Mouse (Mus musculus) ES-E14 (cell line): ENCODE measurements around the gene Cep55. TPM values are rescaled to one million over a fixed set of nuclear protein-coding genes. Genes with fewer than 3 reads are reported as not detected.

Experiments used
- DNase-seq: peaks from one replicate; pipeline ENCODE4 v3.0.0-alpha.2; 2013; ENCODE audit warnings: low read depth, low spot score
- H3K27ac ChIP-seq: 2 replicates; pipeline ENCODE4 v1.5.1; 2012; ENCODE audit warnings: low read depth, mild to moderate bottlenecking, low read length, moderate library complexity, mixed read lengths; ENCODE audit not compliant: poor library complexity, insufficient read depth, severe bottlenecking
- H3K36me3 ChIP-seq: 2 replicates; pipeline ENCODE4 v1.6.1; 2012; ENCODE audit warnings: mild to moderate bottlenecking, low read length, moderate library complexity, mixed read lengths; ENCODE audit not compliant: control insufficient read depth, poor library complexity, insufficient read depth, severe bottlenecking
- H3K4me1 ChIP-seq, 2 experiments: fragments of 150-350 bp in 1 of 2; sonication (generic) in 1 of 2; 2 replicates each; pipeline ENCODE4 v1.6.1; 2012; ENCODE audit warnings: low read length in 2 of 2, mild to moderate bottlenecking in 1 of 2, mixed read lengths in 1 of 2; ENCODE audit not compliant: control insufficient read depth in 2 of 2, insufficient read depth in 2 of 2, poor library complexity in 1 of 2
- H3K4me3 ChIP-seq, 2 experiments: fragments of 150-350 bp in 1 of 2; sonication (generic) in 1 of 2; 2 replicates each; pipeline ENCODE4 v1.5.1; 2012; ENCODE audit warnings: low read length in 2 of 2, low read depth in 1 of 2, mild to moderate bottlenecking in 1 of 2, mixed read lengths in 1 of 2; ENCODE audit not compliant: insufficient read depth in 1 of 2, poor library complexity in 1 of 2, severe bottlenecking in 1 of 2
- H3K9ac ChIP-seq: 2 replicates; pipeline ENCODE4 v1.6.1; 2012; ENCODE audit warnings: low read depth, mild to moderate bottlenecking, low read length, mixed read lengths; ENCODE audit not compliant: poor library complexity, insufficient read depth, severe bottlenecking
- H3K9me3 ChIP-seq: fragments of 150-350 bp; sonication (generic); 2 replicates; pipeline ENCODE4 v1.6.1; 2012; ENCODE audit warnings: low read depth, mild to moderate bottlenecking, low read length; ENCODE audit not compliant: control insufficient read depth, insufficient read depth
- CHD2 ChIP-seq: IDR thresholded peaks from 2 replicates; pipeline ENCODE4 v1.6.1; 2014; ENCODE audit warnings: mild to moderate bottlenecking, low read depth, low read length, inconsistent platforms
- HCFC1 ChIP-seq: IDR thresholded peaks from 2 replicates; pipeline ENCODE4 v1.6.1; 2012; ENCODE audit warnings: low read length, inconsistent platforms, borderline replicate concordance; ENCODE audit not compliant: insufficient read depth
- MAFK ChIP-seq: IDR thresholded peaks from 2 replicates; pipeline ENCODE4 v1.6.1; 2014; ENCODE audit warnings: mild to moderate bottlenecking, low read depth, low read length, inconsistent platforms; ENCODE audit not compliant: insufficient read depth
- ZC3H11A ChIP-seq: IDR thresholded peaks from 2 replicates; pipeline ENCODE4 v1.6.1; 2012; ENCODE audit warnings: low read depth, mild to moderate bottlenecking, inconsistent platforms, low read length, borderline replicate concordance
- ZNF384 ChIP-seq: IDR thresholded peaks from 2 replicates; pipeline ENCODE4 v1.6.1; 2012; ENCODE audit warnings: low read depth, low read length, inconsistent platforms
- in situ Hi-C, 2 experiments: fragments of 600-800 bp; cut with MboI; formaldehyde crosslinking; loops; one replicate each; pipeline ENCODE4 v1.15.1; 2025; ENCODE audit warnings: low sequenced_read_pairs in 2 of 2, inconsistent platforms in 1 of 2; ENCODE audit not compliant: unreplicated experiment in 2 of 2
- total RNA-seq: library from RNA; depleted of rRNA; stranded (reverse); fragments of 300-350 nt; gene quantifications from 2 replicates; pipeline ENCODE4 v1.2.3, GENCODE M21; 2012

The Cep55 gene
- total RNA-seq, 1 experiment, result 43.5 TPM

GRCm38 (mm10) chr19:38035766-38036165 is 19.0 kb upstream of the Cep55 start:
- DNase-seq, result no peak
- in situ Hi-C loops, result no loop called here
- peaks cover 1 to 9% of the 10 kb centered on the region in 2 experiments; a peak in 1 of 4 replicates for H3K4me1 ChIP-seq

DNA sequence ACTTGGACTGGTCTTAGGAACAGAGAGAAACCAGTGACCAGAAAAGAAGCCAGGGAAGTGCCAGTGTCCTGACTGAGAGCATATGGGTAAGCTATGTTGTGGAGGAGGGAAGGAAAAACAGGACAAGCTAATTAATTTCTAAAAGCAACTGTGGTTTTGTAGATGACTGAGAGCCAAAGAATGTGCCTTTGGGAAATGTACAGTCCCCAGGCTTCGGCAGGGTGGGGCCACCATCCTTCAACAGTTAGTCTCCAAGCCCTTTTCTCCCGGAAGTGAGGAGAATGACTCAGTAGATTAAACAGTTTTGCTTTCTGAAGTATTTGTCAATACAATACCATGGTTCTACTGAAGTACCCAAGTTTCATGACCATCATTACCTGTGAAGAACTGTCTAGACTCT is 16.5 kb upstream of the Cep55 start:
- TF ChIP-seq CHD2, result no peak

More at GRCm38 (mm10) chr19:38035766-38036165, 19.0 kb upstream of the Cep55 start:
- no peak overlapping the region for H3K4me3 ChIP-seq
- no peaks in the 10 kb centered on the region for H3K9me3 ChIP-seq
- TF ChIP-seq HCFC1 (no peak), ZNF384 (no peak), ZC3H11A (no peak), MAFK (no peak), CHD2 (no peak)
- no peak overlapping the region for H3K9ac ChIP-seq
- no peaks in the 10 kb centered on the region for H3K36me3 ChIP-seq
- no peak overlapping the region for H3K27ac ChIP-seq

GRCm38 (mm10) chr19:38042261-38042722 is 12.5 kb upstream of the Cep55 start:
- Histone ChIP-seq H3K4me3 (peak overlapping the region; percentile 52 to 58), H3K36me3 (no peaks in the 10 kb centered on the region), H3K9ac (no peak overlapping the region), H3K4me1 (peaks cover 6 to 7% of the 10 kb centered on the region in 2 experiments; a peak in 3 of 4 replicates), H3K9me3 (no peaks in the 10 kb centered on the region), H3K27ac (no peak overlapping the region)
- in situ Hi-C loops, result no loop called here
- no peak for DNase-seq
- TF ChIP-seq HCFC1 (no peak), CHD2 (no peak), ZNF384 (no peak), MAFK (no peak), ZC3H11A (no peak)

More for the DNA sequence above, 16.5 kb upstream of the Cep55 start:
- no peak for DNase-seq
- in situ Hi-C loops, result no loop called here
- Histone ChIP-seq H3K36me3 (no peaks in the 10 kb centered on the region), H3K4me3 (no peak overlapping the region), H3K9ac (no peak overlapping the region), H3K4me1 (peaks cover 1 to 8% of the 10 kb centered on the region in 2 experiments; a peak in 1 of 4 replicates), H3K27ac (no peak overlapping the region), H3K9me3 (no peaks in the 10 kb centered on the region)

DNA sequence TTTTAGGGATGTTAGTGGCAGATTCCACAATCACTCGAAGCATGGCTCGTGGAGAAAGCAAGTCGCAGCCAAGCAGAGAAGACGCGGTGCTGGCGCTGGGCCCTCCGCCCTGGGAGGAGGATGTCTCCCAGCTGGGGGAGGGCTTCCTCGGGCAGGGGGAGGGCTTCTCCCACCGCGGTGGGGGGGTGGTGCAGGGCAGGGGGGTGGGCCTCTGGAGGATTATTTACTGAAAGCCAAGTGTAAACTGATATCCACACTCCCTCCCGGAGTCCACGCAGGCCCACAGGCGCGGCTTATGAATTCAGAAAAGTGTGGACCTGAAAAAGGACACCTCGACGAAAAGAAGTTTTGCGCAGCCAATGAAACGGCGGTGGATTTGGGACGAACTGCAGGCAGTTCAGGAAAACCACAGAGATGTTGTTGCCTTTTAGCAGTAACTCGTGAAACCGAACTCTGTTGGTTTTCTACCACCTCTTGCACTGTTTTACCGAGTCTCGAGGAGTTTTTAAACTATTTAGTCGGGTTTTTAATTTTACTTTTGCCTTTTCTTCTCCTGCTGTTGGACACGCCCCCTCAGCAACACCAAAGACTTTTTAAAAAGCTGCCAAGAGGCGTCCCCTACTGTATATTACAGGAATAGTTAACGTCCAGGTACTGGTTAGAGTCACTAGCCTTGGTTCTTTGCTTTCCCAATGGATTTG is 11.4 kb upstream of the Cep55 start, which contains the start of gene Myof:
Myof (minus strand) TSS at position 297 of the 701 bp plus-strand sequence.
- peaks cover 7 to 8% of the 10 kb centered on the region in 2 experiments for H3K4me1 ChIP-seq
- no peaks in the 10 kb centered on the region for H3K36me3 ChIP-seq
- no peak for TF ChIP-seq ZC3H11A
- TF ChIP-seq ZNF384, result no peak
- TF ChIP-seq MAFK, result no peak
- TF ChIP-seq HCFC1, result no peak
- H3K4me3 ChIP-seq, result peak within 1 kb of the TSS; percentile 52 to 58
- no peaks in the 10 kb centered on the region for H3K9me3 ChIP-seq
- peak within 1 kb of the TSS; percentile 42; the same call in 1 of the 2 replicates for H3K9ac ChIP-seq
- no peak within 1 kb of the TSS; the same call in 1 of the 2 replicates for H3K27ac ChIP-seq
- DNase-seq, result no peak
- in situ Hi-C loops, result no loop called here

DNA sequence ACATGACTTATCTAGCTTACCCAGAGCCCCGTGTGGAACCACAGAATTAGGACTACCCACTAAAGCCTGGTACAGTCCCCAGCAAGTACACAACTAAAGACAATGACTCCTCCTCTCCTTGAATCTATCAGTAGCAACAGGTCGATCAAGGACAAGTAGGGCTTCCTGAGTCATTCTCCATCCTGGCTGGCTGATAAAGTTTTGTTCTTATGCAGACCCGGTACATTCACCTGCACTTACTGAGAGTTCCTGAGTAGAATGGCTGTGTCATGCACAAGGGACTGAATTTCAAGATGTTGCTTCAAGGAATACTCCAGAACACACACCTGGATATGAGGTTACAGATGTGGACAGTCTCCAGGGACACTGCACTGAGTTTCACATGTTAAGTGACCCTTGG is 9.6 kb upstream of the Cep55 start:
- H3K4me3 ChIP-seq, result no peak overlapping the region
- no peak for DNase-seq
- H3K36me3 ChIP-seq, result no peaks in the 10 kb centered on the region
- H3K9me3 ChIP-seq, result no peaks in the 10 kb centered on the region
- H3K9ac ChIP-seq, result no peak overlapping the region
- TF ChIP-seq HCFC1 (no peak), MAFK (peak; percentile 76)
- peaks cover 7 to 12% of the 10 kb centered on the region in 2 experiments for H3K4me1 ChIP-seq
- in situ Hi-C loops, result no loop called here
- H3K27ac ChIP-seq, result no peak overlapping the region
